Mouse (Mus musculus) gastrocnemius, postnatal 25 days (tissue): ENCODE results near the gene Ankrd7. TPM values are rescaled to one million over a fixed set of nuclear protein-coding genes. Genes with fewer than 3 reads are reported as not detected.
"Not testable (repeated sequence)": the region's sequence is repeated elsewhere in the genome, so short reads cannot be mapped to it uniquely, and the experiment has no call there.

Experiments used
- DNase-seq: peaks from one replicate; pipeline ENCODE4 v3.0.0; 2022
- long read RNA-seq, 2 experiments: library from polyadenylated mRNA; stranded (forward); transcript quantifications; one replicate each; pipeline ENCODE4 v2.0.0; 2021
- total RNA-seq, 2 experiments: library from RNA; stranded (reverse); gene quantifications; 1 replicate in 1 of 2; 2 replicates in 1 of 2; pipeline ENCODE4 v1.2.3; 2021

Gene Ankrd7
- not detected for total RNA-seq
- long read RNA-seq, experiment 1: 0 reads
- long read RNA-seq, experiment 2: 0 reads

GRCm38 (mm10) chr6:18866018-18866417 is at the start of gene Ankrd7:
Ankrd7 (plus strand) TSS chr6:18866318.
- no peak for DNase-seq

GRCm38 (mm10) chr6:18819343-18819742 is 46.8 kb upstream of the Ankrd7 start:
- DNase-seq: no peak

DNA sequence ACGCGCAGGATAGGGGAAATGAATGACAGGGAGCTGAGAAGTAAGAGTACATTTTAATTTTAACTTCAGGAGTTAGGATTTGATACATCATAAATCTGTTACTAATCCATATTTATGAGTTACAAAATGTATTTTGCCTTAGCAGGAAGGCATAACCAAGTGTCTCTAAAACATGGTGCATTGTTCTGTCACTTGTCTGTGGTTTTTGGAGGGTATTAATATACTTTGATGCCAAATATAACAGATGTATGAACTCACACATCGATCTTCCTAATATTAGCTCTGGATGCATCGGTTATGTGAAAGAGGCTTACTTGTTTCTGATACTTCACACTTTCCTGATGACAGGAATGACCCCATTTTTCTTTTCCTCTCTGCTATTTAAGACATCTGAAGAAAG is 45.9 kb upstream of the Ankrd7 start:
- DNase-seq: no peak

GRCm38 (mm10) chr6:18822812-18823211 is 43.3 kb upstream of the Ankrd7 start:
- DNase-seq: no peak

- DNase-seq: no peak
These were observed 33.2 kb upstream of the Ankrd7 start for GRCm38 (mm10) chr6:18832958-18833357.

- not testable (repeated sequence) for DNase-seq
These were observed 21.6 kb upstream of the Ankrd7 start for GRCm38 (mm10) chr6:18844529-18844928.

- DNase-seq: not testable (repeated sequence)
These were observed 20.5 kb upstream of the Ankrd7 start for GRCm38 (mm10) chr6:18845571-18845970.

DNA sequence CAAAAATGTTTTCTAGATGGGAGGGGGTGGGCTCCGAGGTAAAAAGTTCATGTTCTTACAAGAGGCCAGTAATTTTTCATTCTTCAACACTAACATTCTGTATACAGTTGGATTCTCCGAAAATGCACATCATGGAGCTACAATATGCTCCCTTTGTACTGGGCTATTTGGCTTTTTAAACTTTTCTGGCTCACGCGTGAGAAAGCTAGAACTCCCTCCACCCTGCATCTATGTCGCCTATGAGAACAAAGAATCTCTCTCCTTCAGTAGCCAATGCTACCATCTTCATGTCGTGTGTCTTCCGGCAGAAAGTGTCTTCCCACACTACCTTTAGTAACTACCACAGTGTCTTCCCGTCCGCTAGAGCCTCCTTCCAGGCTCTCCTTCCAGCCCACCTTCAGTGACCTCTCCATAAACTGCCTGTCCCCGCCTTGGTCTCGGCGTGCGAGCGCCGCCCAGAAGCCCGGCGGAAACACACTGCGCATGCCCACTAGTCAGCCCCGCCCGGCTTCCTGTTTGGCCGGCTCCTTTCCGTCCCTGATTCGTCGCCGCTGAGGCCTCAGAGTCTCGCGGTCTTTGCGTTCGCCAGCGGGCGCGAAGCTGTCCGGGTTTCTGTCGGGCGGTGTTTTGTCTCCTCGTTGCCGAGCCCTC is 17.9 kb upstream of the Ankrd7 start, which contains the start of gene Lsm8:
TSS of gene Lsm8 (plus strand) at position 529 of the 651 bp plus-strand sequence.
- peak; percentile 96 for DNase-seq

DNA sequence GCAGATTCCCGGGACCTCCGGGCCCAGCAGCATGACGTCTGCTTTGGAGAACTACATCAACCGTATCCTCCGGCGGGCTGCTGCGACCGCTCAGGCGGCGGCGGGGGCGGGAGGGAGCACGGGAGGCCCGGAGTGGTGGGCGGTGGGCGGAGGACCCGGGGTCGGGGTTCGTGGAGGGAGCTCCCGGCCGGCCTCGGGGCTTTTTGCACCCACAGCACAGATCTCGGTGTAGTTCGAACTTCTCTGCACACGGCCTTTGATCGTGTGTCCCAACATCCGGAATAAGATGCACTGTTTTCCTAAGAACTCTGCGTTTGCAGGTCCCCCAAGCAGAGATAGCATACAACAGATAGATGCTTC is 17.4 kb upstream of the Ankrd7 start:
- no peak for DNase-seq

GRCm38 (mm10) chr6:18855323-18855722 is 10.8 kb upstream of the Ankrd7 start:
- DNase-seq: no peak

GRCm38 (mm10) chr6:18856487-18857078 is 9.5 kb upstream of the Ankrd7 start:
- no peak for DNase-seq

DNA sequence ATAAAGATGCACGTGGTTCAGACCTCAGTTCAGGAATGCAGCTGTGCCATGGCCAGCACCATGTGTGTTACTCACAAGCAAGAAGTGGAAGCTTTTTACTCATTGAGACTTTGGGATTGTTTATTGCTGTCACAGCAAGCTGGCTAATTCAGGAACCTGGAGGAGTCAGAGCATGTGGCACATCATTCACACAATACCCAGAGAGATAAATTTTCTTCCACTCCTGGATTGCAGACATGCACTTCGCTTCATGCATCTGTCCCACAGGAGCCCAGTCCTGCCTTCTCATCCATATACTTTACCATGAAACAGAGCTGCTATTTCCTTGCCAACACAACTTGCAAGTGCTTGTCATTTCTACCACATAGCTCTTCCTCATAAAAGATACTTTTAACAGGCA is 22.9 kb downstream of the Ankrd7 start:
- DNase-seq: no peak

GRCm38 (mm10) chr6:18894142-18894541 is 28.0 kb downstream of the Ankrd7 start:
- no peak for DNase-seq

GRCm38 (mm10) chr6:18907173-18907572 is 41.1 kb downstream of the Ankrd7 start:
- no peak for DNase-seq

DNA sequence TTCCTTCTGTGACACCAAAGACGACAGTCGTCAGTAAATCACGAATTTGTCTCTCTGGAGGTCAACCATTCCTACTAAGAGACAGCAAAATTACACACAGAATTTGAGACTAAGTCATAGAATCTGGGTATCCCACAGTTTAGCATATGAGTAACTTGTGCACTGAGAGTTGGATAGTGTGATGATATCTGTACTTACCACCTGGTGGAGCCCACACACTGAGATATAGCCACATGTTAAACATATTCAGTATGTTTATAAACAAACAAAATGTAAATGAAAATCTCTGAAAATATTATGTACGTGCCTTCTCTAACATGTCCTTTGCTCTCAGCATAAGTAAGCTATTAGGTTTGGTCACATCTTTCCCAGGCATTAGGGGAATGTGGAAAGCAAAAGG is 47.1 kb downstream of the Ankrd7 start:
- no peak for DNase-seq

DNA sequence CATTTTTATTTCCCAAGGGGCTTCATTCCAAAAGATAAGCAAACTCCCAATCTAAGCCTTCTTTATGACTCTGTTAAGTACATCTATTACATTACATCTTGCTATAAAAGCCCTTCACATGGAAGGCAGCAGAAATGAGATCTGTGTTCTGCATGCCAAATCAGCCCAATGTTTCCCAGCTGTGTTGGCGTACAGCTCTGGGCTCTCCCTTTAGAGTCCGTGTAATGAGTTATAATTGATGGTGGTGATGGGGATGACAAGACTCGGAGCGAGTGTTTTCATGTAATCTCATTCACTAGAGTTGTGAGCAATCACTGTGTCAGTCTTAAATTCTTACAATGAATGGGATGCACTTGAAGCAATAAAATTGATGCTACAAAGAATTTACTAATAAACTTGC is 49.9 kb downstream of the Ankrd7 start:
- DNase-seq: no peak

DNA sequence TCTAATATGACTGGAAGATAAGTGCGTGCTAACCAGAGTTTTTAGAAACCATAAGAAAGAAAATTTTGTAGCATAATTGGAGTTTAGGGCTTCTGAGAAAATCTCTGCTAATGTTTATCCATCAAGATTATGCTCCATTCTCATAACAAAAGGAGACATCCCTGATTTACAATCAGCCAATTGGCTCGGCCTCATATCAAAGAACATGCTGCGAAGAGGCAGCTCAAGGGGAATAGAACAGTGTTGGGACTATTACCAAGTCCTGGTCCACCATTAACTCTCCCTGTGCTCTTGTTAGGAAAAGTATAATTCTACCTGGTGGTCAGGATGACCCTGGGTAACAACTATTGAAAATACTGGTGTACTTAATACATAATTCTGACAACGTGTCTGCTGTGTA is 50.4 kb downstream of the Ankrd7 start:
- DNase-seq: no peak

Other genes starting within 250 kb of the Ankrd7 start
- gene Lsm8, start 17.7 kb upstream of the Ankrd7 start, total RNA-seq: 10 to 100 TPM; 11.2 to 12.8 TPM